Mouse (Mus musculus): ENCODE measurements at regions not wholly inside any gene's neighbourhood (a gene's known extent, or its start where the extent isn't known, plus 50 kb on each side); places are given as distances from the start of the nearest gene placed in this dataset.

GRCm38 (mm10) chr3:21820051-21820598 lies 256.3 kb upstream of the Tbl1xr1 start:
- no peak for DNase-seq (ENCODE audit: low read depth)

GRCm38 (mm10) chr3:21822675-21823074 lies 253.8 kb upstream of the Tbl1xr1 start:
- peak; percentile 69 for DNase-seq (ENCODE audit: low read depth)

- DNase-seq (ENCODE audit: low read depth) = no peak
These were observed 253.1 kb upstream of the Tbl1xr1 start for GRCm38 (mm10) chr3:21823331-21823730.

GRCm38 (mm10) chr3:21824101-21824880 lies 252.2 kb upstream of the Tbl1xr1 start:
- peak; percentile 60 for DNase-seq (ENCODE audit: low read depth)

GRCm38 (mm10) chr3:21824913-21825610 lies 251.4 kb upstream of the Tbl1xr1 start:
- DNase-seq (ENCODE audit: low read depth) = peak; percentile 89

- peak; percentile 84 for DNase-seq (ENCODE audit: low read depth)
These were observed 248.8 kb upstream of the Tbl1xr1 start for GRCm38 (mm10) chr3:21827656-21828055.

GRCm38 (mm10) chr3:21833111-21833510 lies 243.3 kb upstream of the Tbl1xr1 start:
- DNase-seq (ENCODE audit: low read depth) = peak; percentile 45

GRCm38 (mm10) chr3:21835526-21835925 lies 240.9 kb upstream of the Tbl1xr1 start:
- no peak for DNase-seq (ENCODE audit: low read depth)

- peak; percentile 68 for DNase-seq (ENCODE audit: low read depth)
These were observed 239.0 kb upstream of the Tbl1xr1 start for GRCm38 (mm10) chr3:21837297-21837946.

GRCm38 (mm10) chr3:21840751-21841488 lies 235.5 kb upstream of the Tbl1xr1 start:
- peak; percentile 63 for DNase-seq (ENCODE audit: low read depth)

GRCm38 (mm10) chr3:21841506-21841905 lies 234.9 kb upstream of the Tbl1xr1 start:
- no peak for DNase-seq (ENCODE audit: low read depth)

GRCm38 (mm10) chr3:21842545-21843291 lies 233.7 kb upstream of the Tbl1xr1 start:
- DNase-seq (ENCODE audit: low read depth) = no peak

- no peak for DNase-seq (ENCODE audit: low read depth)
These were observed 233.1 kb upstream of the Tbl1xr1 start for GRCm38 (mm10) chr3:21843292-21843852.

- DNase-seq (ENCODE audit: low read depth) = no peak
These were observed 226.6 kb upstream of the Tbl1xr1 start for GRCm38 (mm10) chr3:21849831-21850230.

GRCm38 (mm10) chr3:21850977-21851376 lies 225.5 kb upstream of the Tbl1xr1 start:
- no peak for DNase-seq (ENCODE audit: low read depth)

- no peak for DNase-seq (ENCODE audit: low read depth)
These were observed 222.1 kb upstream of the Tbl1xr1 start for GRCm38 (mm10) chr3:21854340-21854739.

- no peak for DNase-seq (ENCODE audit: low read depth)
These were observed 217.0 kb upstream of the Tbl1xr1 start for GRCm38 (mm10) chr3:21859436-21859835.

GRCm38 (mm10) chr3:21860915-21861635 lies 215.4 kb upstream of the Tbl1xr1 start:
- DNase-seq (ENCODE audit: low read depth) = no peak

GRCm38 (mm10) chr3:21861636-21861970 lies 214.8 kb upstream of the Tbl1xr1 start:
- DNase-seq (ENCODE audit: low read depth) = no peak

GRCm38 (mm10) chr3:21864391-21864790 lies 212.1 kb upstream of the Tbl1xr1 start:
- DNase-seq (ENCODE audit: low read depth) = no peak
